Mouse (Mus musculus): ENCODE results near the gene Tmed11. TPM values are rescaled to one million over a fixed set of nuclear protein-coding genes. Genes with fewer than 3 reads are reported as not detected.
"Not testable (repeated sequence)": the region's sequence is repeated elsewhere in the genome, so short reads cannot be mapped to it uniquely, and the experiment has no call there.

Tmed11 gene
- total RNA-seq (2021) = not detected
- long read RNA-seq, experiment 1 = 0 reads
- long read RNA-seq, experiment 2 = 0 reads

GRCm38 (mm10) chr5:108795263-108795662, at the start of gene Tmed11:
Tmed11 (minus strand) TSS chr5:108795363.
- DNase-seq = not testable (repeated sequence)

- no peak for DNase-seq
These were observed 41.0 kb upstream of the Tmed11 start for GRCm38 (mm10) chr5:108836156-108836555.

GRCm38 (mm10) chr5:108823276-108823675, 28.1 kb upstream of the Tmed11 start:
- DNase-seq = no peak

- DNase-seq = not testable (repeated sequence)
These were observed 13.6 kb upstream of the Tmed11 start, which contains the start of gene Vmn2r8 for GRCm38 (mm10) chr5:108808750-108809149. Vmn2r8 (minus strand) TSS chr5:108808850.

GRCm38 (mm10) chr5:108803646-108804045, 8.5 kb upstream of the Tmed11 start:
- peak; percentile 1 to 15 for DNase-seq

- DNase-seq = peak; percentile 2 to 5
These were observed 4.8 kb downstream of the Tmed11 start for GRCm38 (mm10) chr5:108790385-108790784.

- DNase-seq = no peak
These were observed 20.4 kb downstream of the Tmed11 start, which contains the start of gene Rnf212 for GRCm38 (mm10) chr5:108774630-108775306. Rnf212 (minus strand) TSS chr5:108774982.

GRCm38 (mm10) chr5:108760002-108760401, 35.2 kb downstream of the Tmed11 start:
- DNase-seq = no peak

GRCm38 (mm10) chr5:108758396-108758795, 36.8 kb downstream of the Tmed11 start:
- DNase-seq = peak; percentile 4 to 15

- not testable (repeated sequence) for DNase-seq
These were observed 43.9 kb downstream of the Tmed11 start for GRCm38 (mm10) chr5:108751258-108751657.

- no peak for DNase-seq
These were observed 44.6 kb downstream of the Tmed11 start for GRCm38 (mm10) chr5:108750328-108751210.

GRCm38 (mm10) chr5:108744629-108745028, 50.5 kb downstream of the Tmed11 start:
- no peak for DNase-seq

- DNase-seq = no peak
These were observed 51.3 kb downstream of the Tmed11 start for GRCm38 (mm10) chr5:108743856-108744255.

GRCm38 (mm10) chr5:108742596-108742995, 52.6 kb downstream of the Tmed11 start:
- DNase-seq = no peak

GRCm38 (mm10) chr5:108741844-108742243, 53.3 kb downstream of the Tmed11 start:
- DNase-seq = no peak

GRCm38 (mm10) chr5:108727425-108727824, 67.7 kb downstream of the Tmed11 start:
- no peak for DNase-seq

Other genes starting within 250 kb of the Tmed11 start
- gene Cplx1, start 245.3 kb downstream of the Tmed11 start, total RNA-seq (2021) = under 1 TPM in 1 of 2 experiments, not detected in 1; 0.21 TPM
- 10 to 100 TPM; 18.2 to 21.5 TPM for gene Gak, start 165.6 kb downstream of the Tmed11 start, total RNA-seq (2021)
- gene Tmem175, start 165.6 kb downstream of the Tmed11 start, total RNA-seq (2021) = 10 to 100 TPM in 1 of 2 experiments, 1 to 10 TPM in 1; 8.5 to 11.1 TPM
- gene Idua, start 135.0 kb downstream of the Tmed11 start, total RNA-seq (2021) = 10 to 100 TPM; 18.1 to 21.4 TPM
- gene Dgkq, start 125.7 kb downstream of the Tmed11 start, total RNA-seq (2021) = 1 to 10 TPM; 4.8 to 6.6 TPM
- gene Slc26a1, start 119.8 kb downstream of the Tmed11 start, total RNA-seq (2021) = not detected
- gene Fgfrl1, start 103.0 kb downstream of the Tmed11 start, total RNA-seq (2021) = 10 to 100 TPM; 23.7 to 26.1 TPM
- not detected for gene Rnf212, start 20.4 kb downstream of the Tmed11 start, total RNA-seq (2021)
- gene Vmn2r8, start 13.5 kb upstream of the Tmed11 start, total RNA-seq (2021) = not detected
- not detected for gene Vmn2r9, start 57.2 kb upstream of the Tmed11 start, total RNA-seq (2021)
- gene Vmn2r10, start 211.2 kb upstream of the Tmed11 start, total RNA-seq (2021) = not detected